Mouse (Mus musculus) cerebellum, postnatal 14 days (tissue): ENCODE measurements around the gene Cntnap2.

Source experiments
- DNase-seq, 2 experiments: peaks; one replicate each; pipeline ENCODE4 v3.0.0; 2021; ENCODE audit warnings: mixed read lengths in 2 of 2

Cntnap2 gene

DNA sequence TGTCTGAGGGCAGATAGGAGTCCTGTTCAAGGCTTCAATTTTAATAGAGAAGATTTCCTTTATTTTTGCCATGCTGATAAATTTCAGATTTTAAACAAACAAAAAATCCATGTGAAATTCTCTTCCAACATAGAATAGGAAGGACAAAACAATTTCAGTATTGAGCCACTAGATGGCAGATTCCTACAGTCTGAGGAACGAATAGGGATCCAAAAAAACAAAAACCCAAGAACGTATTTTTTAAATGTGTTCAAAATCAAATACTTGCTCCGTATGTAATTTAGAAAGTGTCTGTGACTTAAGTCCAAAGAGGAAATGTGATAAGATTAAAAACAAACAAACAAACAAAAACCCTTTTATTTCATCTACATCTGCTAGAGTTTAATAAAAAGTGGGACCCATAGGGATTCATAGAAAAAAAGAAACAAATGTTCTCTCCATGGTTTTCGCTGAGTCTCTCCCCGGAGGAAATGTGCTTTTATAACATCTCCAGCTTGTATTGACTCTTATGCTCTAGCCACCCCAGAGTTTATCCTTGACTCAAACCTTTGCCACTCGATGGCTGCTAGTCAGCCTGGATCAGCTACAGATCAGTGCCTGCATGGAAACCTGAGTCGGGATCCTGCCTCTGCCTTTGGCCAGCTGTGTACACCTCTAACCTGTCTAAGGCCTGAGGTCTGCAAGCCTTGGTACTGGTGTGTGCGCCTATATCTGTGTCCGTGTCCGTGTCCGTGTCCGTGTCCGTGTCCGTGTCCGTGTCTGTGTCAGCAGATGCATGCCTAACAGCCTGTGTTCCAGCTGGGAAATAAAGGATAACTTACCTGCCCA is 2255.6 kb downstream of the Cntnap2 start:
- peak in 1 of 2 experiments; percentile 44 for DNase-seq

DNA sequence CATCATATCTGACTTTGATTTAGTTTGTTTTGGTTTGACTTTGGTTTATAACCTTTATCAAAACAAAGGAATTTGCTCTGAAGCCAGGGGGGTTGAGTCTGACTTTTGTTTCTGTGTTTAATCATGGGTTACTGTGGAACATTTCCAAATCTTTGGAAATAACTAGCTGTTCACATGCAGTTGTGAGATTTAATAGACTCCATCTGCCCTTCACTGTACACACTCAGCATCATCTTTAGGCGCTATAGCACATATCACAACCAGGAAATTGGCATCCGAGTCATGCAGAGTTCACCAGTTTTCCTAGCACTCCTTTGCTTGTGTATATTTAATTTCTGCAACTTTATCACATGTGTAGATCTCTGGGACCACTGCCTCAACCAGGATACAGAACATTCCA is 2256.3 kb downstream of the Cntnap2 start:
- DNase-seq = no peak

- no peak for DNase-seq
Measured at GRCm38 (mm10) chr6:47317253-47317652, 2258.1 kb downstream of the Cntnap2 start.

- peak; percentile 19 to 30 for DNase-seq
Measured at GRCm38 (mm10) chr6:47318705-47319104, 2259.5 kb downstream of the Cntnap2 start.

DNA sequence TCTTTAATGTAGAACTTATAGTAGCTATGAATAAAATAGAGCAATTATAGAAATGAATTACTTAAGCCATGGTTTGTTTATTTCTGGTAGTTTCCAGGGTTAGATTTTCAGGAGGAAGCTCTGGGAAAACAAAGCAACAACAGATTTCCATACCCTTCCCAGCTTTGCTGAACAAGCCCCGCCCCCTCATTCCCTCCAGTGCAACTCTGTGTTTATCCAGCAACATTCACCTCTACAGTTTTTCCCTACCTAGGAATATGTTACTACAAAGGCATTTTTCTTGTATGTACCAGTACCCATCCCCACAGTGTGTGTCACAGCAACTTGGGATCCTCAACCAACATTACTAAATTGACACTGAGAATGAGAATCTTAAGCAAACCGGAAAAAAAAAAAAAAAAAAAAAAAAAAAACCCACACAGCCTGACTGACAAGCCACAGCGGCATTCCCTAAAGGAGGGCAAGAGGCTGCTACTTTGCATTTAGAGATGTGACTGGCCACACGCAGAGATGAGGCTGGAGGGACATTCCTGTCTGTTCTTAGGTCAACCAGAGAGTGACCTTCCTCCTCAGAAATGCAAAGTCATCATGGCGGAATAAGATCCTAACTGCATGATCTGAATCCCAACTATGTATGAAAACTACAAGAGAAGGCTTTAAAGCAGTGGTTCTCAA is 2260.3 kb downstream of the Cntnap2 start:
- DNase-seq = no peak

DNA sequence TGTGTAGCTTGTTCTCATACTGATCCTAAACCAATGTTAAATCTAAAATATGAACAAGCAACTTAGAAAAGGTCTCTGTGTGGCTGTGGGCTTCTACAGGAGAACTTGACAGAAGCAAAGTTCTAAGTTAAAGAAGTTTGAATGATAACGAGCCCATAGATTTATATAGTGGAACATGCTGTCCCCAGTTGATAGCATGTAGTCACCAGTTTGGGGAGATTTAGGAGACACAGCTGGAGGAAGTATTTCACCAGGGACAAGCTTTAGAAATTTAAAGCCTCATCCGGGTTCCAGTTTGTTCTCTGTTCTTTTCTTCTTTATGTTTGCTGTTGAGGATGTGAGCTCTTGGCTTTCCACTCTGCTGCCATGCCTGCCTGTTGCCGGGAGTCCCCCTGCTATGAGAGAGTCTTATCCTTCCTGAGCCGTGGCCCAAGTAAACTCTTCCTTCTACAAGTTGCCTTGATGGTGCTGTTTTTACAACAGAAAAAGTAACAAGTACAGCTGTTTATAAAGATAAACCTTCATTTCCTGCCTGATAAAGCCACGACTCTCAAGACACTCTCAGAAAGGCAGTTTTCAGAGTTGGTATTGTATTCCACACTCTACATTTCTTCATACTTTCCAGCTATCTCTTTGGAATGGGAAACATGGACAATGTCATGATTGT is 2264.1 kb downstream of the Cntnap2 start:
- DNase-seq = no peak

GRCm38 (mm10) chr6:47323886-47324285 is 2264.7 kb downstream of the Cntnap2 start:
- DNase-seq = peak in 1 of 2 experiments; percentile 38

DNA sequence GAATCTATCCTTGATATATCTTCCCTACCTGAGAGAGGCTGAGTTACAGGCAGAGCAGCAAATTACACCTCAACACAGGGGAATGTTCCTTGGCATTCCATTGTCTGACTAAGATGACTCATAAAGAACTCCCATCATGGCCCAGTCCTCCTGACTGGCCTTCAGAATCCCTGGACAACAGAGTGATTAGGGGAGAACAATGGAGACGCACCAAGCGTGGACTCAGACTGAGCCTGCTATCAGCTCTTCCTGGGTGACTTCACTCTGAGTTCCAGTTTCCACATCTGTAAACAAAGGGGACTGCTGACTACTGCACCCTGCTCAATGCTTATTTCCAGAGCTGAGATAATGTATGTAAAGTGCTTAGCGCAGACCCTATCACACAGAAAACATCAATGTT is 2269.1 kb downstream of the Cntnap2 start:
- DNase-seq = no peak

DNA sequence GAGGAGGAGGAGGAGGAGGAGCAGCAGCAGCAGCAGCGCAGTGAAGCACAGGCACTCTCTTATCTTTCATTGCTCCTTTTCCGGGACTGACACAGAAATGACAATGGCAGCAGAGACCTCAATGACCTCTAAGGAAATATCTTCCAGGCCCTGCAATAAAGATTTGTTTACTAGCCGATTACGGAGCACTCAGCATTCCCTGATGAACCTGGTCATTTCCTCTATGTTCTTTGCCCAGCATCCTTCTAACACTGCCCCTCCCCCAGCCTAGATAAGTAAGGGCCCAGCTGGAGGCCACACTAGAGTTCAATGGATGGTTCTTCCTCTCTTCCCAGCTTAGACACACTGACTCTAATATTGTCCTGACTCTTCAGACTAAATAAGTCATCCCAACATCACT is 2270.1 kb downstream of the Cntnap2 start:
- DNase-seq = no peak

- DNase-seq = peak; percentile 34 to 55
Measured at GRCm38 (mm10) chr6:47333016-47333415, 2273.9 kb downstream of the Cntnap2 start.

GRCm38 (mm10) chr6:47334377-47334776 is 2275.2 kb downstream of the Cntnap2 start:
- DNase-seq = no peak

GRCm38 (mm10) chr6:47337300-47337699 is 2278.1 kb downstream of the Cntnap2 start:
- DNase-seq = no peak

- DNase-seq = no peak
Measured at GRCm38 (mm10) chr6:47338113-47338512, 2279.0 kb downstream of the Cntnap2 start.

- no peak for DNase-seq
Measured at GRCm38 (mm10) chr6:47340813-47341502, 2281.8 kb downstream of the Cntnap2 start.

- DNase-seq = no peak
Measured at GRCm38 (mm10) chr6:47341503-47341884, 2282.3 kb downstream of the Cntnap2 start.

DNA sequence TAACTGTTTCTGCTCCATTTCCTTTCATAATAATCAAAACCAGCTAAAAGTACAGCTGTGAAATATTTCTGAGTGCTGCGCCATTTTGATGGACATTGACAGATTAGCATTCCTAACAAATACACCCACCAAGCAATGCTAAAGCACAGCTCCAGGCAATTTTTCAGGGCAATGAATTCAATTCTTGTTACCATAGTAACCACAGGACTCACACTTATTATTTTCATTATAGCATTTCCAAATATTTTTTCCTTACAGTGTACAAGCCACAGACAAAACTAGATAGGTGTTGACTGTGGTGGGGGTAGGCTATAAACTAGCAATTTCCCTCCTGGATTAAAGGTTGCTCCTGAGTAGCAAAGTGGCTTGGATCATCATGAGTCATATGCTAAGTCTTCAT is 2284.1 kb downstream of the Cntnap2 start:
- no peak for DNase-seq

DNA sequence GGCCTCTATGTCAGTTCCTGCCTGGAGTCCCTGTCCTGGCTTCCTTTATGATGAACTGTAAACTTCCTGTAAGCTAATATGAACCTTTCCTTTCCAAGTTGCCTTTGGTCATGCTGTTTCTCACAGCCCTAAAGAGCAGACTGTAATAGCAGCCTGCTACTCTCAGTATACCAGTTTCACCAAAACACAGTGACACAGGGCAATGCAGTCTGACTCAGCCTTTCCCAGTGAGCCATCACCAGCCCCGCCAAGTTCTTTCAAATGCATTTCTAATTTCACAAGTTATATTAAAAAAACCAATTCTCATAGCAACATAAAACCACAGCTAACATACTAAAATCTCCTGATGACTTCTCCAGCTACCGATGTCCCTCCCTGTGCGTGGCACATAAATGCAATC is 2285.5 kb downstream of the Cntnap2 start:
- no peak for DNase-seq

GRCm38 (mm10) chr6:47350100-47350690 is 2291.0 kb downstream of the Cntnap2 start:
- DNase-seq = no peak
